Mouse (Mus musculus): Measurements from ENCODE around the gene Urb1.

- TF ChIP-seq POLR2A (IDR thresholded peaks at IDR 0.05; ENCODE audit: borderline replicate concordance, extremely low read depth, insufficient read depth, insufficient read length, poor library complexity, severe bottlenecking) (no peak), CTCF (IDR thresholded peaks at IDR 0.05; ENCODE audit: borderline replicate concordance, extremely low read depth, insufficient read depth, insufficient read length) (no peak)
Observed at GRCm38 (mm10) chr16:90810716-90811256, 573 bp upstream of the Urb1 start.
